Mouse (Mus musculus) spleen, adult 2 months (tissue): ENCODE results near the gene Cdc37l1. TPM values are rescaled to one million over a fixed set of nuclear protein-coding genes. Genes with fewer than 3 reads are reported as not detected.

Experiments
- DNase-seq, 2 experiments: peaks; one replicate each; pipeline versions ENCODE4 v3.0.0 to v3.0.0-alpha.2; 2012 to 2021; ENCODE audit warnings: low spot score in 2 of 2, low read depth in 1 of 2
- H3K27ac ChIP-seq: fragments of 200-500 bp; 2 replicates; pipeline ENCODE4 v1.5.1; 2012; ENCODE audit warnings: low read length, inconsistent platforms; ENCODE audit not compliant: insufficient read depth
- H3K27me3 ChIP-seq: fragments of 200-500 bp; 2 replicates; pipeline ENCODE4 v1.6.1; 2012; ENCODE audit warnings: mild to moderate bottlenecking, moderate library complexity, low read length, inconsistent platforms; ENCODE audit not compliant: control insufficient read depth, insufficient read depth
- H3K36me3 ChIP-seq: fragments of 200-500 bp; 2 replicates; pipeline ENCODE4 v1.6.1; 2012; ENCODE audit warnings: mild to moderate bottlenecking, low read length, inconsistent platforms; ENCODE audit not compliant: control insufficient read depth, insufficient read depth
- H3K4me1 ChIP-seq: fragments of 200-500 bp; 2 replicates; pipeline ENCODE4 v1.6.1; 2011; ENCODE audit warnings: inconsistent platforms; ENCODE audit not compliant: control insufficient read depth, insufficient read depth, insufficient read length
- H3K4me3 ChIP-seq: fragments of 200-500 bp; 2 replicates; pipeline ENCODE4 v1.5.1; 2011; ENCODE audit warnings: mild to moderate bottlenecking, inconsistent platforms; ENCODE audit not compliant: insufficient read depth, insufficient read length; ENCODE audit errors: extremely low read depth
- CTCF ChIP-seq: fragments of 200-500 bp; IDR thresholded peaks from 2 replicates; pipeline ENCODE4 v1.5.1; 2011; ENCODE audit warnings: mild to moderate bottlenecking, inconsistent platforms; ENCODE audit not compliant: insufficient read depth, insufficient read length, insufficient replicate concordance; ENCODE audit errors: extremely low read depth
- POLR2A ChIP-seq: fragments of 200-500 bp; IDR thresholded peaks from 2 replicates; pipeline ENCODE4 v1.6.1; 2011; ENCODE audit warnings: low read depth, low read length, inconsistent platforms
- WGBS: fragments of 180-500 bp; shearing (Covaris S2); methylation state at CpG from one replicate; pipeline ENCODE4 v1.1.7; 2018; 5-methylcytosine and 5-hydroxymethylcytosine counted together
- polyA plus RNA-seq: library from polyadenylated mRNA; depleted of rRNA; stranded (reverse); fragments of >200 nt; gene quantifications from 2 replicates; pipeline ENCODE4 v1.2.3, GENCODE M21; 2012

Gene Cdc37l1
- polyA plus RNA-seq, 1 experiment, result 7.3 TPM

DNA sequence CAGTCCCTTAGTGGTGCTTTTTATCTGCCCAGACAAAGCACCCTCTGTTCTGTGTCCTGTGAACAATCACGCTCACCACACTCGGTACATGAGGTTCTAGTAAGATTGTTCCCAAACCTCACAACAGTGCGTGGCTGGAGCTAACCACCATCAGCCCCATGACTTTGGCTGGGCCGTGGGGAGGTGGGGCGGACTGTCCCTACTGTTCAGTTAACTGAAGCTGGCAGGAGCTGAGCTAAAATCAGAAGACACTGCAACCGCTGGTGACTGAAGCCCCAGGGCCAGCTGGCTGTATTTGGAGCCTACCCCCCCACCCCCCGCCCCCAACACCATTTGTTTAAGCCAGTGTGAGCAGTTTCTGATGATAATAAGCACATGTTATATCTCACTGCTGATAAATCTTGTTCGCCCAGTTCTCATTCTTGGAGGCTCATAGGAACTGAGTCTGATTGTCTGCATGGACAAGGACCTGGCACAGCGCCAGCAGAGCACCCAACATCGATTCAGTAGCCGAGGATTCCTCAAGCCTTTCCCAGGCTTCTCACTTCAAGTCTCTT, 34.3 kb downstream of the Cdc37l1 start:
- H3K4me3 ChIP-seq, result no peak overlapping the region
- peaks cover 35% of the 10 kb centered on the region for H3K36me3 ChIP-seq
- TF ChIP-seq POLR2A (no peak), CTCF (no peak)
- no peaks in the 10 kb centered on the region for H3K27me3 ChIP-seq
- no peaks in the 10 kb centered on the region for H3K4me1 ChIP-seq
- no peak overlapping the region for H3K27ac ChIP-seq
- DNase-seq, result no peak
- 86% methylated on average over 11 of the region's 11 CpGs for WGBS

DNA sequence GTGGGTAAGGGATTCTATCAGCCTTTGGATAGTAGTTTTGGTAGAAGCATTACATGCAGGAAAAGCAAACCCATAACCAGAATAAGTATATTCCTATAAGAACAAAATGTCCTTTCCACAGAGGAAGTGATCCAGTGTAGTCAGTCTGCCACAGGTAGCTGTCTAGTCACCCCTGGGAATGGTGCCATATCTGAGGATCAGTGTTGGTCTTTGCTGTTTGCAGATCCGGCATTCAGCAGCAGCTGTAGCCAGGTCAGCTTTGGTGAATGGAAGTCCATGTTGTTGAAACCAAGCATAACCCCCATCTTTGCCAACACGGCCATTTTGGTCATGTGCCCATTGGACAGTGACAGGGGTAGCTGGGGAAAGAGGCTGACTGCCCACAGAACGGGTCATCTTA, 41.6 kb downstream of the Cdc37l1 start:
- Histone ChIP-seq H3K27me3 (no peaks in the 10 kb centered on the region), H3K27ac (no peak overlapping the region), H3K36me3 (peaks cover 3% of the 10 kb centered on the region; the same call in 1 of the 2 replicates), H3K4me1 (no peaks in the 10 kb centered on the region), H3K4me3 (no peak overlapping the region)
- no peak for TF ChIP-seq POLR2A
- no peak for TF ChIP-seq CTCF
- WGBS, result 89% methylated on average over 3 of the region's 3 CpGs
- DNase-seq, result no peak

- Histone ChIP-seq H3K27ac (no peak overlapping the region), H3K4me3 (no peak overlapping the region), H3K36me3 (peaks cover 7% of the 10 kb centered on the region), H3K4me1 (no peaks in the 10 kb centered on the region), H3K27me3 (no peaks in the 10 kb centered on the region)
- no peak for TF ChIP-seq POLR2A
- no peak for TF ChIP-seq CTCF
- no peak for DNase-seq
These were observed 42.5 kb downstream of the Cdc37l1 start for GRCm38 (mm10) chr19:29032662-29033061.

GRCm38 (mm10) chr19:29037026-29037425, 46.9 kb downstream of the Cdc37l1 start:
- no peak overlapping the region for H3K27ac ChIP-seq
- 95% methylated on average over 5 of the region's 5 CpGs for WGBS
- no peaks in the 10 kb centered on the region for H3K27me3 ChIP-seq
- TF ChIP-seq CTCF (no peak), POLR2A (no peak)
- no peak for DNase-seq
- peaks cover 7% of the 10 kb centered on the region for H3K36me3 ChIP-seq
- no peak overlapping the region for H3K4me3 ChIP-seq
- no peaks in the 10 kb centered on the region for H3K4me1 ChIP-seq

- H3K27me3 ChIP-seq, result no peaks in the 10 kb centered on the region
- TF ChIP-seq CTCF (no peak), POLR2A (no peak)
- WGBS, result 92% methylated on average over 10 of the region's 10 CpGs
- H3K36me3 ChIP-seq, result peaks cover 7% of the 10 kb centered on the region
- no peaks in the 10 kb centered on the region for H3K4me1 ChIP-seq
- H3K4me3 ChIP-seq, result no peak overlapping the region
- no peak overlapping the region for H3K27ac ChIP-seq
- DNase-seq, result no peak
These were observed 47.4 kb downstream of the Cdc37l1 start for GRCm38 (mm10) chr19:29037541-29037940.

DNA sequence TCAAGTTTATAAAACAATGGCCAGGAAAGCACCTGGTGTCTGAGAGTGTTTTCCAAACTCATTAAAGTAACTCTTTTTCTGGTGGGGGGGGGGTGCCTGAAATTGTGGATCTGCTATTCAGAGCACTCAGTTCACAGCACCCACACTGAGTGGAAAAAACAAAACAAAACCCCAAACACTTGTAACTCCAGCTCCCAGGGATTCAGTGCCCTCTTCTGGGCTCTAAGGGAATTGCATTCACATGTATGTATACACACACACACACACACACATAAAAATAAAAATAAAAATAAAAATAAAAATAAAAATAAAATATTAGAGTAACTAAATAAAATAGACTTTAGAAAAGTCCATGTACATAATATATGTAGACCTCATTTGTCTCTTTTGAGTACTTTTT, 49.2 kb downstream of the Cdc37l1 start:
- TF ChIP-seq POLR2A, result no peak
- no peak for TF ChIP-seq CTCF
- no peak overlapping the region for H3K4me3 ChIP-seq
- no peaks in the 10 kb centered on the region for H3K4me1 ChIP-seq
- DNase-seq, result no peak
- peaks cover 7% of the 10 kb centered on the region for H3K36me3 ChIP-seq
- H3K27me3 ChIP-seq, result no peaks in the 10 kb centered on the region
- no peak overlapping the region for H3K27ac ChIP-seq

DNA sequence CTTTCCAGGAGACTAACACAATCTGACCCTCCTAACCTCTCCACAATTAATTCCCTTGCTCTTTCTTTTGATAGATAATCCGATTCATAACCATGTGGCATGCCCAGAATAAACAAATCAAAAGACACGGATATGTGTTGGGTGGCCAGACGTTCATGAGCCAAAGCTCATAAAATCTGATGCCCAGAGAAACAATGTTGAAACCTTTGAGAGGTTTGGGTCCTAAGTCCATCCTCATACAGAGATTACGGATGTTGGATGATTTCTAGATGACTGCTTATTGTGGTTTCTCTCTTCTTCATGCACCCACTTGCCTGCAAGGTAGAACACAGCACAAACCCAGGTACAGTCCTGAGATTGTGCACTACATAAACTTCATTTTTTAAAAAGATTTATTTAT, 50.1 kb downstream of the Cdc37l1 start:
- no peak overlapping the region for H3K27ac ChIP-seq
- peaks cover 6% of the 10 kb centered on the region for H3K36me3 ChIP-seq
- no peaks in the 10 kb centered on the region for H3K4me1 ChIP-seq
- H3K4me3 ChIP-seq, result no peak overlapping the region
- TF ChIP-seq CTCF, result no peak
- WGBS, result 93% methylated on average over 4 of the region's 4 CpGs
- no peaks in the 10 kb centered on the region for H3K27me3 ChIP-seq
- DNase-seq, result no peak

DNA sequence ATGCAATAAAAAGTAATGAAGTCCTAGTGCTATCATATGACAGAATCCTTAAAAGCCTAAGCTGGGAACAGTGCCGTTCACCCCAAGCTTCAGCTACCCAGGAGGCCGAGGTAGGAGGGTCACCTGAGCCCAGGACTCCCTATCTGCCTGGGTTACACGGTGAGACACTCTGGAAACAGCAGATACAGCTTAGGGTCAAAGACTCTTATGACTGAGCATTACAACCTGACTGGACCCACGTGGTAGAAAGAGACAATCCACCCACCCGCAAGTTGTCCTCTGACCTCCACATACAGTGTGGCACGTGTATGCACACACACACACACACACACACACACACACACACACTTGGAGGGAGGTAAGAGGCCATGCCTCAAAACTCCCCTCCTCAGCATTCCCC, 52.0 kb downstream of the Cdc37l1 start:
- Histone ChIP-seq H3K27me3 (no peaks in the 10 kb centered on the region), H3K27ac (no peak overlapping the region), H3K36me3 (peaks cover 3% of the 10 kb centered on the region; the same call in 1 of the 2 replicates), H3K4me1 (no peaks in the 10 kb centered on the region), H3K4me3 (no peak overlapping the region)
- TF ChIP-seq CTCF (no peak), POLR2A (no peak)
- 92% methylated on average over 6 of the region's 6 CpGs for WGBS
- DNase-seq, result no peak
